ENCODE assay signal across 20 mouse cellular contexts in the genomic region with DNA sequence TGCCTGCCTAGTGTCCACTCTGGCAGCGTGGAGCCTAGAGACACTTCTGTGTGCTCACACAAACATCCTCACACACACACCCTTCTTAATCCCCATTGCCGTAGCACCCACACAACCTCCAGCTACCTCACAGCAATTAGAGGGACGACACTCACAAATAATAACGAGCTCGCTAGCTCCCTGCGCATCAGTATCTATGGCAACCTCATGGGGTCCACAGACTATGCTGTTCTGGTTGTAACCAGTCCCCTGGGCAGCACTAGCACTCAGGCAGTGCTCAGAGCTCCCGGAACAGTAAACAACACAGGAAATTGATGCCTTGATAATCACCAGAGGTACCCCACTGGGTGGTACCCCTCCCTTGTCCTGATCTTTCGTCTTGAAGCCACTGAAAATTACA. TPM values are rescaled to one million over a fixed set of nuclear protein-coding genes. Genes with fewer than 3 reads are reported as not detected.
DNase-seq lines count a peak whose midpoint lies in the region; ATAC-seq and TF ChIP-seq lines count a peak whose summit lies in the region.
"Had no signal": no experiment of that assay in that cellular context is flagged by ENCODE, and none has a peak within 500 bp of the region (broad histone marks: within the 10 kb centered on the region; RNA-seq: fewer than 3 reads in every experiment).

No protein-coding gene starts in this region.

- 0 out of 2 replicates have a peak overlapping the region, but pooled peaks have one; percentile 32 for H3K9ac ChIP-seq in forebrain, embryonic 14.5 days (ENCODE audit: low read length)
- H3K9ac ChIP-seq in forebrain, embryonic 11.5 days (ENCODE audit: low read length), result no peak overlapping the region
- H3K9ac ChIP-seq in hindbrain, embryonic 15.5 days, result no peak overlapping the region
- no peak overlapping the region for H3K9ac ChIP-seq in midbrain, embryonic 16.5 days (ENCODE audit: low read depth, low read length)
- H3K9ac ChIP-seq: intestine, embryonic 15.5 days; kidney, embryonic 15.5 days; liver, embryonic 12.5 days; lung, embryonic 15.5 days; stomach, embryonic 15.5 days had no signal

- ATAC-seq in forebrain, embryonic 14.5 days, result no peak
- ATAC-seq in forebrain, embryonic 11.5 days (replicated peaks; ENCODE audit: low FRiP score), result no peak
- no peak for ATAC-seq in hindbrain, embryonic 15.5 days (ENCODE audit: low FRiP score, low read depth)
- 0 out of 2 replicates have a peak, but pooled peaks have one; percentile 22 for ATAC-seq in midbrain, embryonic 16.5 days
- ATAC-seq: intestine, embryonic 15.5 days; liver, embryonic 12.5 days; Patski had no signal

- no peaks in the 10 kb centered on the region for H3K27me3 ChIP-seq in forebrain, embryonic 14.5 days (replicated peaks; ENCODE audit: control insufficient read depth, insufficient read depth, low read length)
- no peaks in the 10 kb centered on the region for H3K27me3 ChIP-seq in forebrain, embryonic 11.5 days (ENCODE audit: control insufficient read depth, insufficient read depth, low read length)
- no peaks in the 10 kb centered on the region for H3K27me3 ChIP-seq in hindbrain, embryonic 15.5 days
- H3K27me3 ChIP-seq in midbrain, embryonic 16.5 days (ENCODE audit: control insufficient read depth, insufficient read depth, low read depth, low read length), result no peaks in the 10 kb centered on the region
- H3K27me3 ChIP-seq: intestine, embryonic 15.5 days; kidney, embryonic 15.5 days; liver, embryonic 12.5 days; lung, embryonic 15.5 days; Patski; stomach, embryonic 15.5 days had no signal

- no peak overlapping the region for H3K4me3 ChIP-seq in forebrain, embryonic 14.5 days (ENCODE audit: low read depth, low read length)
- H3K4me3 ChIP-seq in forebrain, embryonic 11.5 days (ENCODE audit: low read depth, low read length), result no peak overlapping the region
- H3K4me3 ChIP-seq in hindbrain, embryonic 15.5 days, result no peak overlapping the region
- H3K4me3 ChIP-seq in midbrain, embryonic 16.5 days (ENCODE audit: low read depth, low read length), result no peak overlapping the region
- H3K4me3 ChIP-seq: intestine, embryonic 15.5 days; kidney, embryonic 15.5 days; liver, embryonic 12.5 days; lung, embryonic 15.5 days; stomach, embryonic 15.5 days had no signal

- no peak overlapping the region for H3K27ac ChIP-seq in forebrain, embryonic 14.5 days (ENCODE audit: low read depth, low read length)
- H3K27ac ChIP-seq in forebrain, embryonic 11.5 days (ENCODE audit: low read depth, low read length), result no peak overlapping the region
- no peak overlapping the region for H3K27ac ChIP-seq in hindbrain, embryonic 15.5 days (replicated peaks)
- no peak overlapping the region for H3K27ac ChIP-seq in midbrain, embryonic 16.5 days (ENCODE audit: low read length)
- H3K27ac ChIP-seq: intestine, embryonic 15.5 days; kidney, embryonic 15.5 days; liver, embryonic 12.5 days; lung, embryonic 15.5 days; stomach, embryonic 15.5 days had no signal

- peaks cover 7% of the 10 kb centered on the region for H3K4me1 ChIP-seq in forebrain, embryonic 14.5 days (ENCODE audit: control insufficient read depth, insufficient read depth, low read length)
- 0 out of 2 replicates have a peak, but pooled peaks cover 3% of the 10 kb centered on the region for H3K4me1 ChIP-seq in forebrain, embryonic 11.5 days (replicated peaks; ENCODE audit: control insufficient read depth, insufficient read depth, low read length)
- H3K4me1 ChIP-seq in hindbrain, embryonic 15.5 days (replicated peaks), result peaks cover 45% of the 10 kb centered on the region
- H3K4me1 ChIP-seq in midbrain, embryonic 16.5 days (ENCODE audit: control insufficient read depth, insufficient read depth, low read length), result peaks cover 22% of the 10 kb centered on the region

- TF ChIP-seq CTCF in brain, embryonic 14.5 days (IDR thresholded peaks at IDR 0.05; ENCODE audit: borderline replicate concordance, extremely low read depth, insufficient read depth, insufficient read length), result no peak

- 14% methylated on average over 8 of the region's 8 CpGs for WGBS in forebrain, embryonic 14.5 days
- 43% methylated on average over 8 of the region's 8 CpGs for WGBS in forebrain, embryonic 11.5 days
- WGBS in hindbrain, embryonic 15.5 days, result 20% methylated on average over 8 of the region's 8 CpGs
- WGBS in midbrain, embryonic 16.5 days, result 17% methylated on average over 8 of the region's 8 CpGs

- no peak for TF ChIP-seq POLR2A in brain, embryonic 14.5 days (IDR thresholded peaks at IDR 0.05; ENCODE audit: borderline replicate concordance, extremely low read depth, insufficient read depth, insufficient read length, poor library complexity, severe bottlenecking)

- H3K36me3 ChIP-seq in forebrain, embryonic 14.5 days (ENCODE audit: control insufficient read depth, insufficient read depth, low read length), result no peaks in the 10 kb centered on the region
- H3K36me3 ChIP-seq in forebrain, embryonic 11.5 days (ENCODE audit: control insufficient read depth, insufficient read depth, low read length), result no peaks in the 10 kb centered on the region
- H3K36me3 ChIP-seq in hindbrain, embryonic 15.5 days, result no peaks in the 10 kb centered on the region
- no peaks in the 10 kb centered on the region for H3K36me3 ChIP-seq in midbrain, embryonic 16.5 days (ENCODE audit: control insufficient read depth, insufficient read depth, low read length)
- H3K36me3 ChIP-seq: intestine, embryonic 15.5 days; lung, embryonic 15.5 days had no signal

- DNase-seq in forebrain, embryonic 14.5 days (ENCODE audit: low spot score), result peak; percentile 61
- no peak for DNase-seq in forebrain, embryonic 11.5 days (ENCODE audit: low spot score)
- DNase-seq in brain, embryonic 14.5 days (ENCODE audit: low read depth), result peak; percentile 77
- DNase-seq in thymus, adult 18-20 months, result no peak
- DNase-seq in thymus, postnatal 0 days (ENCODE audit: low spot score), result no peak
- no peak for DNase-seq in frontal cortex, postnatal 25 days (ENCODE audit: low spot score in 2 of 2)
- DNase-seq: adrenal gland, postnatal 25 days; cerebellum, adult 8-10 months; gastrocnemius, postnatal 25 days; heart, postnatal 10 days; left cerebral cortex, postnatal 4 days; spleen, adult 18-20 months had no signal

- no peak overlapping the region for H3K4me2 ChIP-seq in forebrain, embryonic 14.5 days (ENCODE audit: low read length)
- H3K4me2 ChIP-seq in forebrain, embryonic 11.5 days (ENCODE audit: low read depth, low read length, severe bottlenecking), result no peak overlapping the region
- H3K4me2 ChIP-seq in hindbrain, embryonic 15.5 days, result 0 out of 2 replicates have a peak overlapping the region, but pooled peaks have one; percentile 1
- peak overlapping the region; percentile 25 for H3K4me2 ChIP-seq in midbrain, embryonic 16.5 days (ENCODE audit: low read length)
- H3K4me2 ChIP-seq: intestine, embryonic 15.5 days; kidney, embryonic 15.5 days; liver, embryonic 12.5 days; lung, embryonic 15.5 days; stomach, embryonic 15.5 days had no signal

- H3K9me3 ChIP-seq in forebrain, embryonic 14.5 days (replicated peaks; ENCODE audit: control insufficient read depth, low read length), result no peaks in the 10 kb centered on the region
- no peaks in the 10 kb centered on the region for H3K9me3 ChIP-seq in forebrain, embryonic 11.5 days (ENCODE audit: control insufficient read depth, low read length)
- no peaks in the 10 kb centered on the region for H3K9me3 ChIP-seq in hindbrain, embryonic 15.5 days
- no peaks in the 10 kb centered on the region for H3K9me3 ChIP-seq in midbrain, embryonic 16.5 days (replicated peaks; ENCODE audit: control insufficient read depth, low read length, poor library complexity, severe bottlenecking)
- H3K9me3 ChIP-seq: intestine, embryonic 15.5 days; kidney, embryonic 15.5 days; liver, embryonic 12.5 days; lung, embryonic 15.5 days; stomach, embryonic 15.5 days had no signal

RNA-seq across cellular contexts. Expression of gene Camk2g, which starts 2.8 kb away (rescaled TPM):
- polyA plus RNA-seq in forebrain, embryonic 14.5 days (2014; fragmentation: Nextera tagmentation; extraction: Ambion mirVana), result 82.6 and 110 TPM in 2 replicates
- polyA plus RNA-seq in forebrain, embryonic 11.5 days (2014; fragmentation: Nextera tagmentation; extraction: Ambion mirVana), result 46.8 and 52.0 TPM in 2 replicates
- polyA plus RNA-seq in brain, embryonic 14.5 days (2012; rRNA removed), result 76.7 and 96.1 TPM in 2 replicates
- 161 and 183 TPM in 2 replicates for polyA plus RNA-seq in hindbrain, embryonic 15.5 days (2015; fragmentation: Nextera tagmentation; extraction: Ambion mirVana)
- 149 and 180 TPM in 2 replicates for polyA plus RNA-seq in midbrain, embryonic 16.5 days (2015; fragmentation: Nextera tagmentation; extraction: Ambion mirVana)
- polyA plus RNA-seq in thymus, postnatal 0 days (2015; fragmentation: Nextera tagmentation; extraction: Ambion mirVana), result 53.2 and 56.4 TPM in 2 replicates

RNA-seq across cellular contexts. Expression of gene Plau, which starts 39.8 kb away (rescaled TPM):
- polyA plus RNA-seq in forebrain, embryonic 14.5 days (2014; fragmentation: Nextera tagmentation; extraction: Ambion mirVana), result 0.21 and 0.47 TPM in 2 replicates
- polyA plus RNA-seq in forebrain, embryonic 11.5 days (2014; fragmentation: Nextera tagmentation; extraction: Ambion mirVana), result 0.25 and 0.31 TPM in 2 replicates
- 0.98 and 1.8 TPM in 2 replicates for polyA plus RNA-seq in brain, embryonic 14.5 days (2012; rRNA removed)
- polyA plus RNA-seq in hindbrain, embryonic 15.5 days (2015; fragmentation: Nextera tagmentation; extraction: Ambion mirVana), result 0.21 and 0.26 TPM in 2 replicates
- polyA plus RNA-seq in midbrain, embryonic 16.5 days (2015; fragmentation: Nextera tagmentation; extraction: Ambion mirVana), result 0.19 and 0.72 TPM in 2 replicates
- polyA plus RNA-seq in thymus, postnatal 0 days (2015; fragmentation: Nextera tagmentation; extraction: Ambion mirVana), result 3.5 and 3.7 TPM in 2 replicates

Comparison
In these comparisons a context has a peak if more than half of its experiments do, and no peak if none do; other contexts are left out.
1. DNase-seq: peak in forebrain, embryonic 14.5 days (single experiment) and brain, embryonic 14.5 days (single experiment); none in forebrain, embryonic 11.5 days (single experiment), thymus, adult 18-20 months (0 of 2), thymus, postnatal 0 days (single experiment) and frontal cortex, postnatal 25 days (0 of 2).
2. H3K4me2 ChIP-seq: peak in hindbrain, embryonic 15.5 days (single experiment) and midbrain, embryonic 16.5 days (single experiment); none in forebrain, embryonic 14.5 days (single experiment) and forebrain, embryonic 11.5 days (single experiment).